Mouse (Mus musculus): ENCODE data around the gene Itga2b. TPM values are rescaled to one million over a fixed set of nuclear protein-coding genes. Genes with fewer than 3 reads are reported as not detected.

Itga2b gene
- polyA plus RNA-seq, 1 experiment from 2014 or later: 8.0 TPM

DNA sequence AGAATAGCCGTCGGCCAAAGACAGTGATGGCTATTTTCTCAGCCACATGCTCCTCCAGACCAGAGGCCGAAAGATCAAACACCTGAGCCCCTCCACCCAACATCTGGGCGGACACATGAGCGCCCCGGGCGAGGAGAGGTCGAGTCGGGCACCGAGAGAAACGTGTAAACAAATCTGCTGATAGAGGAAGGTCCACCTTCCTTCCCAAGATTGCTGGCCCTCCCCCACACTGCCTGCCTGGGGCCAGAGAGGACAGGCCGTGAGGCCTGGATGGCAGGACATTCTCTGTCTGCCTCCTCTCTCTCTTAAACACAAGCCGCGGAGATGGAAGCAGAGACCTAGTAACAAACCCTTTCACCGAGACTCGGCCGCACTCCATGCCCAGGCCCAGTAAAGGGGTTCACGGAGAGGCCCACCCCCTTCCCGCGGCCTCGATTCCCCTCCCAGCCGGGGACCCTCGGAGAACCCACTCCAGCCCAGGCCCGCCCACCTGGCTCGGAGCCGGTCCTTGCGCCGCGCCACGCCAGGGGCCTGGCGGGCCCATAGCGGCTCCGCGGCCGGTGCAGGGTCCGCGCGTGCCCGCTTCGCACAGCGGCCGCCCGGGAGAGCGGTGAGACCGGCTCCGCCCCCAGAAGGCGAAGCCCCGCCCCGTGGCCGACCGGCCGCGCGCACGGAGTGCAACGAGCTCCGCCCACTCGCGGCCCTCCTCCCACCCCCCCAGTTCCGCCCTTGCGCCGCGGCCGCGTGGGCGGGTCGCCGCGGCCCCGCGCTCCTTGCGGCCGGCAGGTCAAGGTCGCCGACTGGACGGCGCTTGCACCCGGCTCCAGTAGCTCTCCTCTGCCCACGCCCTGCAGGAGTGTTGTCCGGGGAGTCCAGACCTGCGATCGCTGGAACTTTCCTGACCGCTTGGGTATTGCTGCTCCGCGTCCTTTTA is 62.8 kb downstream of the Itga2b start:
- peak overlapping the region; percentile 85 for H3K9ac ChIP-seq (replicated peaks)
- peak overlapping the region; percentile 82 for H3K4me2 ChIP-seq
- peaks cover 47% of the 10 kb centered on the region for H3K4me1 ChIP-seq
- peak overlapping the region; percentile 90 for H3K27ac ChIP-seq (replicated peaks)
- H3K4me3 ChIP-seq (replicated peaks): peak overlapping the region; percentile 74
- H3K27me3 ChIP-seq (replicated peaks): no peaks in the 10 kb centered on the region
- peaks cover 25% of the 10 kb centered on the region for H3K36me3 ChIP-seq
- peak; percentile 77 for ATAC-seq (ENCODE audit: low FRiP score)
- H3K9me3 ChIP-seq (replicated peaks): no peaks in the 10 kb centered on the region
- under 1% methylated on average over 83 of the region's 85 CpGs for WGBS

DNA sequence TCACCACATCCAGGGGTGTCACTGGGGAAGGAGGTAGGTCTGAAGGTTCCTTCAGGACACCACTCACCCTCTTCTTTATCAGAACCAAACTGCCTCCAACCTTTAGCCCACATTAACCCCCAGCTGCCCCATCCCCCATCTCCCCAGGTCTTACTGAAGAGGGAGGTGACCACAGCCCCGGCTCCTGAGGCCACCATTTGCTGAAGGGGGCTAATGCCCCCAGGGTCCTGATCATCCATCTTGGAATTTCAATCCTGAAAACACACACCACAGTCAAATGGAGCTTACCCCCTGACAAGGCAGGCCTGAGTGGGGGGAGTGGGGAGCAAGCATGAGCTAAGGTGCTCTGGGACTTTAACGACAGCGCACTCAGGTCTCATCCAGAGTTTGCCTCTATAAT is 63.5 kb downstream of the Itga2b start:
- Histone ChIP-seq H3K27me3 (replicated peaks) (no peaks in the 10 kb centered on the region), H3K36me3 (peaks cover 33% of the 10 kb centered on the region), H3K4me1 (peaks cover 45% of the 10 kb centered on the region), H3K4me3 (replicated peaks) (peak overlapping the region; percentile 74), H3K4me2 (peak overlapping the region; percentile 82), H3K27ac (replicated peaks) (peak overlapping the region; percentile 90), H3K9ac (replicated peaks) (peak overlapping the region; percentile 85), H3K9me3 (replicated peaks) (no peaks in the 10 kb centered on the region)
- no peak for ATAC-seq (ENCODE audit: low FRiP score)
- WGBS: 7% methylated on average over 3 of the region's 3 CpGs

DNA sequence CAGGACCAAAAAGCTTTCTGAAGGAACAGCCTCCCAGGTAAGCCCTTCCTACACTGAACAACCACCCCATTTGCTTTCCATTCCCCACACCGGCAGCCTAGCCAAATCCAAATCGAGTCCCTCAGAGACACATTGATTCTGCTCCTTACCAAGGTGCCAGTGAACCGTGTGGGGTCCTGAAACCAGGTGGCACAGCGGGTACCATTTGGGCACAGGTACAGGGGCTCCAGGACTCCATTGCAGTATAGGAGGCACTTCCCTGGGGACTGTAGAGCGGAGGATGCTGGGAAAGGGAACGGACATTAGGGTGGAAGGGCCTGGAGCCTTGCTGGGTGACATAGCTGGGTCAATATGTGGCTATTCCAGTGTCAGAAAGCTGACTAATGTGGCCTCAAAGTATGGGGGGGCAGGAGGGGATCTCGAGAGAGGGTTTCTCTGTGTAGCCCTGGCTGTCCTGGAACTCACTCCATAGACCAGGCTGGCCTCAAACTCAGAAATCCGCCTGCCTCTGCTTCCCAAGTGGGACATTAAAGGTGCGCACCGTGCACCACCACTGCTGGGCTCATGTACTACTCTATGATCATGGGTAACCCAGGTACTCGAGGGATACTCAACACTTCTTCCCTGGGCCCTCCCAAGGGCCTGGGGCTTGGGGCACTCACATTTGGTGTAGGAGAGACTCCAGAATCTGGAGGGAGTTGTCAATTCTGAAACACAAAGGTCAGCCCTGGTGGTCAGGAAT is 64.2 kb downstream of the Itga2b start:
- Histone ChIP-seq H3K4me1 (peaks cover 44% of the 10 kb centered on the region), H3K9ac (replicated peaks) (peak overlapping the region; percentile 85), H3K9me3 (replicated peaks) (no peaks in the 10 kb centered on the region), H3K4me2 (peak overlapping the region; percentile 82), H3K27ac (replicated peaks) (no peak overlapping the region; the same call in 1 of the 2 replicates), H3K4me3 (replicated peaks) (peak overlapping the region; percentile 74), H3K27me3 (replicated peaks) (no peaks in the 10 kb centered on the region), H3K36me3 (peaks cover 39% of the 10 kb centered on the region)
- no peak for ATAC-seq (ENCODE audit: low FRiP score)
- WGBS: 86% methylated on average over 11 of the region's 11 CpGs

DNA sequence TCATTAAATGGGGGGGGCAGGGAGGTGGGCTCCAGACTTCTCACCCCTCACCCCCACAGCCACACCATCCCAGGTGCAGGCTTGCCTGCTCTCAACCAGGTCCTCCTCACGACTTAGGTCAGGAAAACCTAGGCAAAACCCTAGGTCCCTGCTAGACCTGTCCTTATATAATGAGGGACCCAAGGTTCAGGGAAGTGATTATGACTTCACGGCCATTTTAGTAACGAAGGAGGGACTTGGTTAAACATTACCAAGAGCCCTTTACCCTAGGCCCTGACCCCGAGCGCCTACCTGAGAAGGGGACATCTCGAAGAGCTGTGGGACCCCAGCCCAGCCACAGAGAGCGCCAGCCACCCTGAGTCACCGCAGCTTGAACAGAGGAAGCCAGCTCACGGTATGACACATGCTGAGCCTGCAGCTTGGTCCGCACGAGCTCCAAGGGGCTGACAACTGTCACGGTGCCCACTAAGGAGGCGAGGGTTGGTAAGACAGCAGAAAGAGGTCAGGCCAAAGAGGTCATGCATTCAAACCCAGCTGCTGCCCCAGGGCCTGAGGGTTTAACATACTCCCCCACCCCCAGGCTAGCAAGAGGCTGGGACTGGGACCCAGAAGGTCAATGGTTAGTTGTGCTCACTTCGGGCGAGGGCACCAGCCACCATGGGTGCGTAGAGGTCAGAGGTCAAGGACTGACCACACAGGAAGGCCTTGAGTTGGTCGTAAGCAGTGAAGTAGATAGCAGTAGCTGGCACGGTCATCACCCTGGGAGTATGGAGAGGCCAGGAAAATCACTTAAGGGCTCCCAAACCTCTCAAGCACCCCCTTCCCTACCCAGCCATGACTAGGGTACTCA is 65.5 kb downstream of the Itga2b start:
- 80% methylated on average over 18 of the region's 18 CpGs for WGBS
- no peak for ATAC-seq (ENCODE audit: low FRiP score)
- H3K4me3 ChIP-seq (replicated peaks): no peak overlapping the region; the same call in 1 of the 2 replicates
- no peak overlapping the region for H3K27ac ChIP-seq (replicated peaks)
- H3K9ac ChIP-seq (replicated peaks): no peak overlapping the region
- no peaks in the 10 kb centered on the region for H3K9me3 ChIP-seq (replicated peaks)
- H3K27me3 ChIP-seq (replicated peaks): 0 out of 2 replicates have a peak, but pooled peaks cover 4% of the 10 kb centered on the region
- peak overlapping the region; percentile 17; the same call in 1 of the 2 replicates for H3K4me2 ChIP-seq
- H3K4me1 ChIP-seq: peaks cover 48% of the 10 kb centered on the region
- H3K36me3 ChIP-seq: peaks cover 51% of the 10 kb centered on the region

DNA sequence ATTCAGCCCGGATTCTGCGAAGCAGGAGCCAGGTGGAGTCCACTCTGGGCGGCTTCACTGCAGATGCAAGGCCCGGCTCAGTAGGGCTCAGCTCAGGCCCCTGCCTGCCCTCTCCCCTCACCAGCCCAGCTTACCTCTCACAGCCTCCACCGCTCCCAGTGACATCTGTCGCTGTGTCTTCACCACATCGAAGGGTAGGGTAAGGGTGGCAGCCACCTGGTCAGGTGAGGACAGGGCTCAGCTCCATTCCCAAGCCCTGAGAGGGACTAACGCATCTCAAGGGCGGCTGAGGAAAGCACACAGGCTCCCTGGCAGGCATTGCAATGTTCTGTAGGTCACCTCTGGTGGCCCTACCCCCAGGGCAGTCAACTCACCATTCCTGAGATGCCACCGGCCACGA is 66.3 kb downstream of the Itga2b start:
- Histone ChIP-seq H3K27ac (replicated peaks) (no peak overlapping the region), H3K9ac (replicated peaks) (no peak overlapping the region), H3K36me3 (peaks cover 51% of the 10 kb centered on the region), H3K9me3 (replicated peaks) (no peaks in the 10 kb centered on the region), H3K4me3 (replicated peaks) (no peak overlapping the region), H3K4me2 (no peak overlapping the region), H3K4me1 (peaks cover 47% of the 10 kb centered on the region), H3K27me3 (replicated peaks) (0 out of 2 replicates have a peak, but pooled peaks cover 4% of the 10 kb centered on the region)
- WGBS: 95% methylated on average over 11 of the region's 11 CpGs
- ATAC-seq (ENCODE audit: low FRiP score): no peak

Small RNA genes within 50 kb of the gene (microRNA-seq; reads per million reads assigned to microRNA genes)
- gene Mir6930: not detected

Other genes with a start within 250 kb of the Itga2b start
- 74.0 and 77.4 TPM in 2 replicates for gene Hdac5, start 240.0 kb downstream of the Itga2b start, polyA plus RNA-seq (2015; fragmentation: Nextera tagmentation; extraction: Ambion mirVana)
- 2.2 and 5.1 TPM in 2 replicates for gene BC030867, start 221.2 kb downstream of the Itga2b start, polyA plus RNA-seq (2015; fragmentation: Nextera tagmentation; extraction: Ambion mirVana)
- 0.10 and 0.12 TPM in 2 replicates for gene Asb16, start 201.4 kb downstream of the Itga2b start, polyA plus RNA-seq (2015; fragmentation: Nextera tagmentation; extraction: Ambion mirVana)
- 79.8 and 83.7 TPM in 2 replicates for gene Tmub2, start 185.2 kb downstream of the Itga2b start, polyA plus RNA-seq (2015; fragmentation: Nextera tagmentation; extraction: Ambion mirVana)
- 27.2 and 28.1 TPM in 2 replicates for gene Atxn7l3, start 173.5 kb downstream of the Itga2b start, polyA plus RNA-seq (2015; fragmentation: Nextera tagmentation; extraction: Ambion mirVana)
- 68.9 and 79.5 TPM in 2 replicates for gene Ubtf, start 150.4 kb downstream of the Itga2b start, polyA plus RNA-seq (2015; fragmentation: Nextera tagmentation; extraction: Ambion mirVana)
- 2.5 and 3.5 TPM in 2 replicates for gene Slc4a1, start 103.9 kb downstream of the Itga2b start, polyA plus RNA-seq (2015; fragmentation: Nextera tagmentation; extraction: Ambion mirVana)
- 111 and 138 TPM in 2 replicates for gene Rundc3a, start 76.7 kb downstream of the Itga2b start, polyA plus RNA-seq (2015; fragmentation: Nextera tagmentation; extraction: Ambion mirVana)
- gene Slc25a39, start 62.2 kb downstream of the Itga2b start, polyA plus RNA-seq (2015; fragmentation: Nextera tagmentation; extraction: Ambion mirVana): 161 and 175 TPM in 2 replicates
- gene Grn, start 39.8 kb downstream of the Itga2b start, polyA plus RNA-seq (2015; fragmentation: Nextera tagmentation; extraction: Ambion mirVana): 92.1 and 96.3 TPM in 2 replicates
- gene Fam171a2, start 22.4 kb downstream of the Itga2b start, polyA plus RNA-seq (2015; fragmentation: Nextera tagmentation; extraction: Ambion mirVana): 23.8 and 28.3 TPM in 2 replicates
- 68.2 and 71.6 TPM in 2 replicates for gene Gpatch8, start 86.3 kb upstream of the Itga2b start, polyA plus RNA-seq (2015; fragmentation: Nextera tagmentation; extraction: Ambion mirVana)
- 6.6 and 7.1 TPM in 2 replicates for gene Gm11627, start 109.3 kb upstream of the Itga2b start, polyA plus RNA-seq (2015; fragmentation: Nextera tagmentation; extraction: Ambion mirVana)
- 8.0 and 10.8 TPM in 2 replicates for gene Fzd2, start 134.3 kb upstream of the Itga2b start, polyA plus RNA-seq (2015; fragmentation: Nextera tagmentation; extraction: Ambion mirVana)
- 0.19 and 0.27 TPM in 2 replicates for gene Meioc, start 193.6 kb upstream of the Itga2b start, polyA plus RNA-seq (2015; fragmentation: Nextera tagmentation; extraction: Ambion mirVana)
- 37.4 and 38.2 TPM in 2 replicates for gene Ccdc43, start 227.7 kb upstream of the Itga2b start, polyA plus RNA-seq (2015; fragmentation: Nextera tagmentation; extraction: Ambion mirVana)